Mouse (Mus musculus) olfactory bulb, adult 2 months (tissue): ENCODE results near the gene Cyba.

Source experiments
- CTCF ChIP-seq: fragments of 200-500 bp; IDR thresholded peaks from 2 replicates; pipeline ENCODE4 v1.5.1; 2012; ENCODE audit warnings: low read depth, mild to moderate bottlenecking, low read length, moderate library complexity; ENCODE audit not compliant: insufficient read depth
- POLR2A ChIP-seq: fragments of 200-500 bp; IDR thresholded peaks from 2 replicates; pipeline ENCODE4 v1.6.1; 2012; ENCODE audit warnings: mild to moderate bottlenecking, low read depth, low read length, moderate library complexity; ENCODE audit not compliant: insufficient read depth

DNA sequence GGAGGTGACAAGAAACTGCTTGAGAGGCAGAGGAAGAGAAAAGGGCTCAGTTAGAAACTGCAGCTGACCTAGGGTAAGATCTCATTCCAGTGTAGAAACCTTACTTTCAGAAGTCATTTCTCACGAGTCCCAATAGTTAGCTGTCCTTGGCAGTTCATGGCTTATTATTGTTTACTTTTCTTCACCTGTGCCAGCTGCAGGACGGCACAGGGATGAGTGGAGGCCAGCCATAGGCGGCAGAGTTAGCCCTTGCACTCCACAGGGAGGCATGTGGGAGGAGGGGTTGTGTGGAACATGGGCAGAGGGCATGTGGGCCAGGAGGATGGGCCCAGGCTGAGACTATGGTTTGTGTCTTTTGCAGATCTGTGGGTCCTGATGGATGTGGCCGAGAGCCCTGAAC, 49.7 kb downstream of the Cyba start:
- TF ChIP-seq POLR2A, result no peak
- TF ChIP-seq CTCF, result no peak
